Mouse (Mus musculus) liver, embryonic 16.5 days (tissue): ENCODE results near the gene Map3k6. TPM values are rescaled to one million over a fixed set of nuclear protein-coding genes. Genes with fewer than 3 reads are reported as not detected.

Source experiments
- ATAC-seq: fragments of 200-750 bp; cut with Nextera tagmentation; 2 replicates; pipeline ENCODE4 v1.8.0; 2017; ENCODE audit warnings: low read depth, mild to moderate bottlenecking, moderate number of reproducible peaks, moderate library complexity
- H3K27ac ChIP-seq: fragments of 300-500 bp; sonication (generic); 2 replicates; pipeline ENCODE4 v1.5.1; 2014; ENCODE audit warnings: mild to moderate bottlenecking, low read length
- H3K27me3 ChIP-seq: fragments of 300-500 bp; sonication (generic); 2 replicates; pipeline ENCODE4 v1.6.1; 2014; ENCODE audit warnings: low read depth, low read length, mixed read lengths; ENCODE audit not compliant: control insufficient read depth, insufficient read depth
- H3K36me3 ChIP-seq: fragments of 300-500 bp; sonication (generic); 2 replicates; pipeline ENCODE4 v1.6.1; 2014; ENCODE audit warnings: mild to moderate bottlenecking; ENCODE audit not compliant: control insufficient read depth, insufficient read depth
- H3K4me1 ChIP-seq: fragments of 300-500 bp; sonication (generic); 2 replicates; pipeline ENCODE4 v1.6.1; 2014; ENCODE audit warnings: low read depth, low read length, mixed read lengths; ENCODE audit not compliant: control insufficient read depth
- H3K4me2 ChIP-seq: fragments of 300-500 bp; sonication (generic); 2 replicates; pipeline ENCODE4 v1.6.1; 2014; ENCODE audit warnings: low read depth, low read length, mixed read lengths
- H3K4me3 ChIP-seq: fragments of 300-500 bp; sonication (generic); 2 replicates; pipeline ENCODE4 v1.5.1; 2014; ENCODE audit warnings: low read depth, mild to moderate bottlenecking, low read length
- H3K9ac ChIP-seq: fragments of 300-500 bp; sonication (generic); 2 replicates; pipeline ENCODE4 v1.6.1; 2014; ENCODE audit warnings: low read depth, low read length
- H3K9me3 ChIP-seq: fragments of 300-500 bp; sonication (generic); replicated peaks from 2 replicates; pipeline ENCODE4 v1.6.1; 2016; ENCODE audit warnings: low read length; ENCODE audit not compliant: control insufficient read depth
- WGBS: fragments of 180-500 bp; shearing (Covaris S2); extraction: QIAGEN DNeasy Blood & Tissue Kit; methylation state at CpG from one replicate; pipeline ENCODE4 v1.1.7; 2014; ENCODE audit not compliant: insufficient replicate concordance; 5-methylcytosine and 5-hydroxymethylcytosine counted together
- polyA plus RNA-seq: library from polyadenylated mRNA; unstranded; fragments of >200 nt; fragmentation: Nextera tagmentation; extraction: Ambion mirVana; gene quantifications from 2 replicates; pipeline ENCODE4 v1.2.1, GENCODE M21; 2015

Map3k6 gene
- polyA plus RNA-seq, 1 experiment from 2014 or later = 3.0 TPM

GRCm38 (mm10) chr4:133265297-133265696 lies 24.7 kb downstream of the Map3k6 start:
- H3K36me3 ChIP-seq = peaks cover 38% of the 10 kb centered on the region
- H3K27ac ChIP-seq = no peak overlapping the region
- H3K4me3 ChIP-seq = no peak overlapping the region
- ATAC-seq = no peak
- H3K9ac ChIP-seq = no peak overlapping the region
- no peaks in the 10 kb centered on the region for H3K4me1 ChIP-seq
- 82% methylated on average over 3 of the region's 3 CpGs for WGBS
- H3K4me2 ChIP-seq = no peak overlapping the region
- no peaks in the 10 kb centered on the region for H3K9me3 ChIP-seq
- H3K27me3 ChIP-seq = no peaks in the 10 kb centered on the region

DNA sequence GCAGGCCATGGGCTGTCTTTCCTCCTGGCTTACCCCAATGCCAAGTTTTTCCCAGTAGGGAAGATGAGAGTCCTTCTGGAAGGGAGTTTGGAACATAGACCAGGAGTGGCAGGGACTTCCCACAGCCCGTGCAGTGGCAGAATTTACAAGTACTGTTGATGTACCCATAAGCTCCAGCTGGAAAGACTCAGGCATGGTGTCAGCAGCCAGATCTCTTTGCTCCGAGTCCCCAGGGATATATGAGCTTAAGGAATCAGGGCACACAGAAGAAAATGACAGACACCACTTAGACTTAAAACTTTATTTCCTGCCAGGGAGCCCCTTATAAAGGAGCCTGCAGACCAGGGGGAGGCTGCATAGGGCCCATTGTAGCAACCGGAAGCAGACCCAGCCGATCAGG lies 25.1 kb downstream of the Map3k6 start:
- H3K36me3 ChIP-seq = peaks cover 38% of the 10 kb centered on the region
- H3K27me3 ChIP-seq = no peaks in the 10 kb centered on the region

GRCm38 (mm10) chr4:133266248-133266880 lies 25.7 kb downstream of the Map3k6 start:
- Histone ChIP-seq H3K4me2 (no peak overlapping the region), H3K27ac (no peak overlapping the region), H3K36me3 (peaks cover 38% of the 10 kb centered on the region), H3K9me3 (no peaks in the 10 kb centered on the region), H3K4me1 (no peaks in the 10 kb centered on the region), H3K27me3 (no peaks in the 10 kb centered on the region), H3K4me3 (no peak overlapping the region), H3K9ac (no peak overlapping the region)
- ATAC-seq = no peak
- 84% methylated on average over 12 of the region's 12 CpGs for WGBS

More for the DNA sequence above, 25.1 kb downstream of the Map3k6 start:
- no peak overlapping the region for H3K4me2 ChIP-seq
- H3K4me3 ChIP-seq = no peak overlapping the region
- 86% methylated on average over 4 of the region's 4 CpGs for WGBS
- no peak overlapping the region for H3K9ac ChIP-seq
- H3K9me3 ChIP-seq = no peaks in the 10 kb centered on the region
- no peak for ATAC-seq
- no peaks in the 10 kb centered on the region for H3K4me1 ChIP-seq
- H3K27ac ChIP-seq = no peak overlapping the region

DNA sequence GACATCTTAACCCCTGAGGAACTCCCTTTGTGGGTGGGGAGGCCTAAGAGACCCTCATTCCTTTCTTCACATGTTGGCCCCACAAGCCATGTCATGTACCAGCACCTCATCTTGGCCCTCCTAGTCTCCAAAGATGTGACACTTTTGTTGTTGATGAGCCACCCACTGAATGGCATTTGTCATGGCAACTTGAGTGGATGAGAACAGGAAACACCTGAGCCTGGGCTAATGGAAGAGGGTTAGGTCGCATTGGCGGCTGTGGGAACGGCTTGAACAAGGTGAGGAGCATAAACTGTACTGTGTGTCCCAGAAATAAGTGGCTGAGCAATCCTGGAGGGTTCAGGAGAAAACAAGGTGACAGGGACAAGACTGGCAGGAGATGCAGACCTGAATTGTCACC lies 28.3 kb downstream of the Map3k6 start:
- no peaks in the 10 kb centered on the region for H3K27me3 ChIP-seq
- 76% methylated on average over 3 of the region's 3 CpGs for WGBS
- H3K27ac ChIP-seq = no peak overlapping the region
- H3K9ac ChIP-seq = no peak overlapping the region
- H3K4me3 ChIP-seq = no peak overlapping the region
- H3K9me3 ChIP-seq = no peaks in the 10 kb centered on the region
- H3K4me1 ChIP-seq = no peaks in the 10 kb centered on the region
- no peak for ATAC-seq
- H3K4me2 ChIP-seq = no peak overlapping the region
- H3K36me3 ChIP-seq = peaks cover 38% of the 10 kb centered on the region

DNA sequence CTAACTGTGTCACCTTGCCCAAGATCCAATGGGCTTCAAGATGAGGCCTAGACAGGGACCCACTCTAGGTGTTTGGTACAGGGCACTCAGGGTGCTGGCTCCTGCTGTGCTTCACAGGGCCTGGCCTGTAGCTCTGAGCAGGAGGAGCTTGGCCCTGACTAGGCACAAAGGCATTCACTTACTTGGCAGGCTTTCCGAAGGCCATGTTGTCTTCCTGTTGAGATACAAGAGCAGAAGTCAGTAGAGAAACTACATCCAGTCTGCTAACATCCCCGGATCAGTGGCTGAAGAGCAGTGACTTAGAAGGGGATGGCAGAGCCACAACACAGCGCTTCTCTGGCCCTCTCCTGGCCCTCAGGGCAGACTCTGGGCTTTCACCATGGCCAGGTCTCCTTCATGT lies 29.0 kb downstream of the Map3k6 start:
- H3K9ac ChIP-seq = no peak overlapping the region
- 77% methylated on average over 3 of the region's 3 CpGs for WGBS
- H3K9me3 ChIP-seq = no peaks in the 10 kb centered on the region
- ATAC-seq = no peak
- 0 out of 2 replicates have a peak overlapping the region, but pooled peaks have one; percentile 13 for H3K27ac ChIP-seq
- peaks cover 38% of the 10 kb centered on the region for H3K36me3 ChIP-seq
- H3K4me2 ChIP-seq = no peak overlapping the region
- H3K27me3 ChIP-seq = no peaks in the 10 kb centered on the region
- no peak overlapping the region for H3K4me3 ChIP-seq
- no peaks in the 10 kb centered on the region for H3K4me1 ChIP-seq

- H3K27ac ChIP-seq = no peak overlapping the region
- no peak overlapping the region for H3K9ac ChIP-seq
- no peak overlapping the region for H3K4me2 ChIP-seq
- 87% methylated on average over 9 of the region's 9 CpGs for WGBS
- H3K4me3 ChIP-seq = no peak overlapping the region
- H3K36me3 ChIP-seq = peaks cover 32% of the 10 kb centered on the region
- no peaks in the 10 kb centered on the region for H3K27me3 ChIP-seq
- no peak for ATAC-seq
- H3K9me3 ChIP-seq = no peaks in the 10 kb centered on the region
- peaks cover 6% of the 10 kb centered on the region for H3K4me1 ChIP-seq
Observed at GRCm38 (mm10) chr4:133270929-133271328, 30.3 kb downstream of the Map3k6 start.

GRCm38 (mm10) chr4:133277104-133278026 lies 36.7 kb downstream of the Map3k6 start, which contains the start of gene Tmem222:
TSS of gene Tmem222 (minus strand) at chr4:133277792.
- Histone ChIP-seq H3K27me3 (no peaks in the 10 kb centered on the region), H3K4me3 (peak within 1 kb of the TSS; percentile 93), H3K9me3 (no peaks in the 10 kb centered on the region), H3K27ac (peak within 1 kb of the TSS; percentile 92), H3K36me3 (no peaks in the 10 kb centered on the region; the same call in 1 of the 2 replicates), H3K4me1 (peaks cover 28% of the 10 kb centered on the region), H3K9ac (peak within 1 kb of the TSS; percentile 90), H3K4me2 (peak within 1 kb of the TSS; percentile 73)
- ATAC-seq = peak; percentile 95
- under 1% methylated on average over 66 of the region's 73 CpGs for WGBS

DNA sequence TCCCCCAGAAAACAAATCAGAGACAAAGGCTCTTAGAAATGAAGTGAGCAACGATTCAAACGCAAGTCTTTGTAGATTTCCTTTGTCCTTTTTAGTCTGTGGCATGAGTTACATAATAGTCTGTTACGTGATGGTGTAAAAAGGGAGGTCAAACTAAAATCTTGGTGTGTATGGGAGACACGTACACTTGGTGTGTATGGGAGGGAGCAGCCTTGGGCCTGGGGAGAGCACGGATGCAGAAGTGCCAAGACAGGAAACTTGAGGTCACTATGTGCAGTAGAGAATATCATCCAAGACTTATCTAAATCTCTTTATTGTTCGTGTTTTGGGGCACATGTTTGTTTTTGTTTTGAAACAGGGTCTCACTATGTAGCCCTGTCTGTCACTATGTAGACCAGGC lies 37.4 kb downstream of the Map3k6 start:
- Histone ChIP-seq H3K27me3 (no peaks in the 10 kb centered on the region), H3K4me1 (peaks cover 29% of the 10 kb centered on the region), H3K36me3 (no peaks in the 10 kb centered on the region; the same call in 1 of the 2 replicates), H3K4me3 (peak overlapping the region; percentile 93), H3K27ac (peak overlapping the region; percentile 92), H3K9ac (peak overlapping the region; percentile 90), H3K4me2 (peak overlapping the region; percentile 73), H3K9me3 (no peaks in the 10 kb centered on the region)
- 11% methylated on average over 6 of the region's 6 CpGs for WGBS
- no peak for ATAC-seq

GRCm38 (mm10) chr4:133278482-133278881 lies 37.9 kb downstream of the Map3k6 start:
- no peak for ATAC-seq
- Histone ChIP-seq H3K36me3 (no peaks in the 10 kb centered on the region; the same call in 1 of the 2 replicates), H3K27ac (no peak overlapping the region; the same call in 1 of the 2 replicates), H3K9ac (no peak overlapping the region), H3K4me3 (no peak overlapping the region), H3K4me1 (peaks cover 32% of the 10 kb centered on the region), H3K9me3 (no peaks in the 10 kb centered on the region), H3K4me2 (peak overlapping the region; percentile 73), H3K27me3 (no peaks in the 10 kb centered on the region)
- WGBS = 76% methylated on average over 3 of the region's 3 CpGs
